Mouse (Mus musculus) brown adipose tissue, adult 24 weeks (tissue): ENCODE measurements around the gene Hnrnpl. TPM values are rescaled to one million over a fixed set of nuclear protein-coding genes. Genes with fewer than 3 reads are reported as not detected.

Experiments used
- H3K27ac ChIP-seq: fragments of 200-500 bp; replicated peaks from 2 replicates; pipeline ENCODE4 v1.5.1; 2012; ENCODE audit warnings: low read depth, mild to moderate bottlenecking, low read length
- H3K4me1 ChIP-seq: fragments of 200-500 bp; 2 replicates; pipeline ENCODE4 v1.6.1; 2012; ENCODE audit warnings: low read length, mixed read lengths; ENCODE audit not compliant: control insufficient read depth, insufficient read depth, insufficient read length
- H3K4me3 ChIP-seq: fragments of 200-500 bp; 2 replicates; pipeline ENCODE4 v1.5.1; 2012; ENCODE audit warnings: low read depth, mild to moderate bottlenecking, low read length, moderate library complexity; ENCODE audit not compliant: insufficient read depth
- polyA plus RNA-seq: library from polyadenylated mRNA; stranded (reverse); fragments of >200 nt; gene quantifications from 2 replicates; pipeline ENCODE4 v1.2.4, GENCODE M21; 2012; ENCODE audit not compliant: missing spikeins, insufficient read depth, insufficient read length

Gene Hnrnpl
- polyA plus RNA-seq, 1 experiment = 122 TPM

- H3K4me1 ChIP-seq = no peaks in the 10 kb centered on the region
- no peak overlapping the region for H3K27ac ChIP-seq
- no peak overlapping the region for H3K4me3 ChIP-seq
These were observed 51.6 kb downstream of the Hnrnpl start for GRCm38 (mm10) chr7:28859953-28860352.

- no peak overlapping the region for H3K4me3 ChIP-seq
- H3K4me1 ChIP-seq = peaks cover 3% of the 10 kb centered on the region; the same call in 1 of the 2 replicates
- H3K27ac ChIP-seq = no peak overlapping the region
These were observed 52.6 kb downstream of the Hnrnpl start for GRCm38 (mm10) chr7:28860898-28861297.

- H3K4me1 ChIP-seq = peaks cover 10% of the 10 kb centered on the region
- H3K27ac ChIP-seq = no peak overlapping the region
- H3K4me3 ChIP-seq = no peak overlapping the region
These were observed 54.6 kb downstream of the Hnrnpl start for GRCm38 (mm10) chr7:28862817-28863499.

- Histone ChIP-seq H3K4me3 (no peak within 1 kb of the TSS), H3K27ac (no peak within 1 kb of the TSS), H3K4me1 (peaks cover 10% of the 10 kb centered on the region)
These were observed 55.2 kb downstream of the Hnrnpl start, which contains the start of gene Lgals7 for GRCm38 (mm10) chr7:28863540-28863939. Gene Lgals7, plus strand, starts transcription at chr7:28863853.

- Histone ChIP-seq H3K27ac (no peak overlapping the region), H3K4me3 (no peak overlapping the region), H3K4me1 (peaks cover 10% of the 10 kb centered on the region)
These were observed 56.0 kb downstream of the Hnrnpl start for GRCm38 (mm10) chr7:28864288-28864750.

- Histone ChIP-seq H3K27ac (peak overlapping the region; percentile 62), H3K4me1 (peaks cover 10% of the 10 kb centered on the region), H3K4me3 (peak overlapping the region; percentile 51)
These were observed 57.4 kb downstream of the Hnrnpl start for GRCm38 (mm10) chr7:28865481-28866300.

GRCm38 (mm10) chr7:28866769-28867507 lies 58.6 kb downstream of the Hnrnpl start:
- peaks cover 10% of the 10 kb centered on the region for H3K4me1 ChIP-seq
- H3K4me3 ChIP-seq = no peak overlapping the region
- H3K27ac ChIP-seq = peak overlapping the region; percentile 83

GRCm38 (mm10) chr7:28867508-28868340 lies 59.4 kb downstream of the Hnrnpl start:
- Histone ChIP-seq H3K27ac (peak overlapping the region; percentile 83), H3K4me3 (peak overlapping the region; percentile 58), H3K4me1 (peaks cover 10% of the 10 kb centered on the region)

- peaks cover 6% of the 10 kb centered on the region; the same call in 1 of the 2 replicates for H3K4me1 ChIP-seq
- no peak overlapping the region for H3K27ac ChIP-seq
- no peak overlapping the region for H3K4me3 ChIP-seq
These were observed 62.7 kb downstream of the Hnrnpl start for GRCm38 (mm10) chr7:28870901-28871664.

Other genes starting within 250 kb of the Hnrnpl start
- 18.8 and 24.4 TPM in 2 replicates for gene Samd4b, start 210.4 kb upstream of the Hnrnpl start, polyA plus RNA-seq
- 4.1 and 5.8 TPM in 2 replicates for gene Pak4, start 210.4 kb upstream of the Hnrnpl start, polyA plus RNA-seq
- not detected in 2 replicates for gene Acp7, start 177.2 kb upstream of the Hnrnpl start, polyA plus RNA-seq
- 1.2 and 1.4 TPM in 2 replicates for gene Fbxo27, start 115.7 kb upstream of the Hnrnpl start, polyA plus RNA-seq
- gene Fbxo17, start 91.7 kb upstream of the Hnrnpl start, polyA plus RNA-seq = 0.71 and 2.5 TPM in 2 replicates
- gene Mrps12, start 66.7 kb upstream of the Hnrnpl start, polyA plus RNA-seq = 64.4 and 106 TPM in 2 replicates
- gene Sars2, start 66.5 kb upstream of the Hnrnpl start, polyA plus RNA-seq = 13.0 and 14.5 TPM in 2 replicates
- not detected in 2 replicates for gene Ccer2, start 52.4 kb upstream of the Hnrnpl start, polyA plus RNA-seq
- 94.8 and 96.2 TPM in 2 replicates for gene Sirt2, start 41.8 kb upstream of the Hnrnpl start, polyA plus RNA-seq
- gene Nfkbib, start 41.0 kb upstream of the Hnrnpl start, polyA plus RNA-seq = 15.5 and 16.9 TPM in 2 replicates
- 2.5 and 4.6 TPM in 2 replicates for gene Rinl, start 19.6 kb upstream of the Hnrnpl start, polyA plus RNA-seq
- gene Ech1, start 16.7 kb downstream of the Hnrnpl start, polyA plus RNA-seq = 3,379 and 3,601 TPM in 2 replicates
- gene Lgals4, start 25.3 kb downstream of the Hnrnpl start, polyA plus RNA-seq = 12.0 and 14.6 TPM in 2 replicates
- 2.3 TPM in 1 of 2 replicates, not detected in the other for gene Lgals7, start 55.3 kb downstream of the Hnrnpl start, polyA plus RNA-seq
- gene Capn12, start 72.9 kb downstream of the Hnrnpl start, polyA plus RNA-seq = 0.63 and 0.71 TPM in 2 replicates
- gene Actn4, start 153.8 kb downstream of the Hnrnpl start, polyA plus RNA-seq = 122 and 135 TPM in 2 replicates
- gene Eif3k, start 173.3 kb downstream of the Hnrnpl start, polyA plus RNA-seq = 165 and 216 TPM in 2 replicates
- gene Map4k1, start 173.5 kb downstream of the Hnrnpl start, polyA plus RNA-seq = 0.63 and 1.4 TPM in 2 replicates